Mouse (Mus musculus): ENCODE results near the gene Shisa8. TPM values are rescaled to one million over a fixed set of nuclear protein-coding genes. Genes with fewer than 3 reads are reported as not detected.
A peak's percentile ranks its signal among the peaks of the same experiment; 100 is the strongest.

Gene Shisa8
- polyA plus RNA-seq, 1 experiment from 2014 or later, result 0.19 TPM

GRCm38 (mm10) chr15:82235661-82236060 lies 23.0 kb upstream of the Shisa8 start:
- Histone ChIP-seq H3K27me3 (replicated peaks) (no peaks in the 10 kb centered on the region), H3K4me2 (no peak overlapping the region), H3K4me3 (replicated peaks) (no peak overlapping the region), H3K36me3 (no peaks in the 10 kb centered on the region), H3K27ac (no peak overlapping the region), H3K9me3 (no peaks in the 10 kb centered on the region), H3K9ac (no peak overlapping the region), H3K4me1 (no peaks in the 10 kb centered on the region)
- no peak for ATAC-seq (ENCODE audit: insufficient read depth, low FRiP score, low read depth)
- 62% methylated on average over 10 of the region's 10 CpGs for WGBS

GRCm38 (mm10) chr15:82232651-82233050 lies 20.0 kb upstream of the Shisa8 start:
- Histone ChIP-seq H3K36me3 (no peaks in the 10 kb centered on the region), H3K9ac (no peak overlapping the region), H3K4me2 (no peak overlapping the region), H3K4me1 (no peaks in the 10 kb centered on the region), H3K27me3 (replicated peaks) (no peaks in the 10 kb centered on the region), H3K27ac (no peak overlapping the region), H3K4me3 (replicated peaks) (no peak overlapping the region), H3K9me3 (no peaks in the 10 kb centered on the region)
- WGBS, result 72% methylated on average over 4 of the region's 4 CpGs
- no peak for ATAC-seq (ENCODE audit: insufficient read depth, low FRiP score, low read depth)

GRCm38 (mm10) chr15:82231591-82232378 lies 19.2 kb upstream of the Shisa8 start:
- Histone ChIP-seq H3K4me1 (no peaks in the 10 kb centered on the region), H3K36me3 (no peaks in the 10 kb centered on the region), H3K4me3 (replicated peaks) (no peak overlapping the region), H3K27me3 (replicated peaks) (no peaks in the 10 kb centered on the region), H3K9ac (no peak overlapping the region), H3K4me2 (no peak overlapping the region), H3K9me3 (no peaks in the 10 kb centered on the region), H3K27ac (no peak overlapping the region)
- 58% methylated on average over 11 of the region's 11 CpGs for WGBS
- no peak for ATAC-seq (ENCODE audit: insufficient read depth, low FRiP score, low read depth)

GRCm38 (mm10) chr15:82231100-82231499 lies 18.5 kb upstream of the Shisa8 start:
- H3K27ac ChIP-seq, result no peak overlapping the region
- no peak overlapping the region for H3K9ac ChIP-seq
- no peaks in the 10 kb centered on the region for H3K9me3 ChIP-seq
- no peaks in the 10 kb centered on the region for H3K36me3 ChIP-seq
- no peaks in the 10 kb centered on the region for H3K27me3 ChIP-seq (replicated peaks)
- H3K4me3 ChIP-seq (replicated peaks), result no peak overlapping the region
- no peak overlapping the region for H3K4me2 ChIP-seq
- WGBS, result 69% methylated on average over 4 of the region's 4 CpGs
- H3K4me1 ChIP-seq, result no peaks in the 10 kb centered on the region
- 0 out of 2 replicates have a peak, but pooled peaks have one; percentile 38 for ATAC-seq (ENCODE audit: insufficient read depth, low FRiP score, low read depth)

GRCm38 (mm10) chr15:82230098-82230611 lies 17.5 kb upstream of the Shisa8 start:
- Histone ChIP-seq H3K4me1 (no peaks in the 10 kb centered on the region), H3K4me2 (no peak overlapping the region), H3K27me3 (replicated peaks) (peaks cover 4% of the 10 kb centered on the region; the same call in 1 of the 2 replicates), H3K4me3 (replicated peaks) (no peak overlapping the region), H3K9me3 (no peaks in the 10 kb centered on the region), H3K36me3 (no peaks in the 10 kb centered on the region), H3K9ac (no peak overlapping the region), H3K27ac (no peak overlapping the region)
- 68% methylated on average over 6 of the region's 6 CpGs for WGBS
- peak; percentile 23; the same call in 1 of the 2 replicates for ATAC-seq (ENCODE audit: insufficient read depth, low FRiP score, low read depth)

- no peak overlapping the region for H3K27ac ChIP-seq
- peak; percentile 81 for ATAC-seq (ENCODE audit: insufficient read depth, low FRiP score, low read depth)
These were observed 17.0 kb upstream of the Shisa8 start for GRCm38 (mm10) chr15:82229542-82230045.

GRCm38 (mm10) chr15:82225769-82226168 lies 13.2 kb upstream of the Shisa8 start:
- Histone ChIP-seq H3K9ac (no peak overlapping the region), H3K9me3 (no peaks in the 10 kb centered on the region), H3K4me2 (no peak overlapping the region), H3K4me1 (peaks cover 13% of the 10 kb centered on the region; the same call in 1 of the 2 replicates), H3K36me3 (no peaks in the 10 kb centered on the region), H3K27me3 (replicated peaks) (peaks cover 23% of the 10 kb centered on the region), H3K4me3 (replicated peaks) (no peak overlapping the region), H3K27ac (no peak overlapping the region)
- ATAC-seq (ENCODE audit: insufficient read depth, low FRiP score, low read depth), result no peak
- WGBS, result 83% methylated on average over 5 of the region's 5 CpGs

More at GRCm38 (mm10) chr15:82229542-82230045, 17.0 kb upstream of the Shisa8 start:
- H3K9ac ChIP-seq, result no peak overlapping the region
- WGBS, result 49% methylated on average over 11 of the region's 11 CpGs
- H3K4me1 ChIP-seq, result 0 out of 2 replicates have a peak, but pooled peaks cover 3% of the 10 kb centered on the region
- H3K36me3 ChIP-seq, result no peaks in the 10 kb centered on the region
- H3K9me3 ChIP-seq, result no peaks in the 10 kb centered on the region
- peaks cover 8% of the 10 kb centered on the region for H3K27me3 ChIP-seq (replicated peaks)
- no peak overlapping the region for H3K4me3 ChIP-seq (replicated peaks)
- no peak overlapping the region for H3K4me2 ChIP-seq

- peak overlapping the region; percentile 24; the same call in 1 of the 2 replicates for H3K4me3 ChIP-seq (replicated peaks)
- peaks cover 13% of the 10 kb centered on the region; the same call in 1 of the 2 replicates for H3K4me1 ChIP-seq
- WGBS, result 43% methylated on average over 7 of the region's 7 CpGs
- H3K9me3 ChIP-seq, result no peaks in the 10 kb centered on the region
- H3K4me2 ChIP-seq, result peak overlapping the region; percentile 62
- H3K9ac ChIP-seq, result no peak overlapping the region
- ATAC-seq (ENCODE audit: insufficient read depth, low FRiP score, low read depth), result no peak
- H3K27ac ChIP-seq, result no peak overlapping the region
- no peaks in the 10 kb centered on the region for H3K36me3 ChIP-seq
- peaks cover 23% of the 10 kb centered on the region for H3K27me3 ChIP-seq (replicated peaks)
These were observed 12.1 kb upstream of the Shisa8 start for GRCm38 (mm10) chr15:82224602-82225215.

- no peaks in the 10 kb centered on the region for H3K36me3 ChIP-seq
- H3K4me3 ChIP-seq (replicated peaks), result peak within 1 kb of the TSS; percentile 24
- H3K27me3 ChIP-seq (replicated peaks), result peaks cover 23% of the 10 kb centered on the region
- H3K27ac ChIP-seq, result no peak within 1 kb of the TSS
- 2% methylated on average over 43 of the region's 44 CpGs for WGBS
- H3K9me3 ChIP-seq, result no peaks in the 10 kb centered on the region
- peak; percentile 44; the same call in 1 of the 2 replicates for ATAC-seq (ENCODE audit: insufficient read depth, low FRiP score, low read depth)
- H3K9ac ChIP-seq, result no peak within 1 kb of the TSS
- H3K4me1 ChIP-seq, result peaks cover 13% of the 10 kb centered on the region; the same call in 1 of the 2 replicates
- peak within 1 kb of the TSS; percentile 62 for H3K4me2 ChIP-seq
These were observed 11.3 kb upstream of the Shisa8 start, which contains the start of gene Tnfrsf13c for GRCm38 (mm10) chr15:82223657-82224601. Tnfrsf13c (minus strand) TSS chr15:82224369.

GRCm38 (mm10) chr15:82223251-82223650 lies 10.6 kb upstream of the Shisa8 start:
- Histone ChIP-seq H3K4me3 (replicated peaks) (no peak overlapping the region), H3K36me3 (no peaks in the 10 kb centered on the region), H3K4me2 (no peak overlapping the region), H3K27ac (no peak overlapping the region), H3K9ac (no peak overlapping the region), H3K4me1 (peaks cover 13% of the 10 kb centered on the region; the same call in 1 of the 2 replicates), H3K27me3 (replicated peaks) (peaks cover 23% of the 10 kb centered on the region), H3K9me3 (no peaks in the 10 kb centered on the region)
- ATAC-seq (ENCODE audit: insufficient read depth, low FRiP score, low read depth), result no peak
- 30% methylated on average over 7 of the region's 7 CpGs for WGBS
